Mouse (Mus musculus) macrophage (primary cell): ENCODE results near the gene Lmcd1. TPM values are rescaled to one million over a fixed set of nuclear protein-coding genes. Genes with fewer than 3 reads are reported as not detected.

Experiments used
- H3K27ac ChIP-seq: fragments of 350-480 bp; formaldehyde crosslinking; 2 replicates; pipeline ENCODE4 v1.9.0; 2021
- H3K36me3 ChIP-seq: fragments of 350-480 bp; formaldehyde crosslinking; 2 replicates; pipeline ENCODE4 v1.9.0; 2021; ENCODE audit errors: inconsistent target
- H3K4me3 ChIP-seq: fragments of 350-480 bp; formaldehyde crosslinking; 2 replicates; pipeline ENCODE4 v1.9.0; 2021; ENCODE audit errors: inconsistent target
- H3K79me2 ChIP-seq: fragments of 350-480 bp; formaldehyde crosslinking; 2 replicates; pipeline ENCODE4 v1.9.0; 2021; ENCODE audit errors: inconsistent target
- WGBS: methylation state at CpG from one replicate; pipeline ENCODE4 v1.1.7; 2026; ENCODE audit warnings: inconsistent platforms; ENCODE audit not compliant: missing documents; 5-methylcytosine and 5-hydroxymethylcytosine counted together
- polyA plus RNA-seq: library from polyadenylated mRNA; stranded (reverse); fragments of 250-400 nt; gene quantifications from 3 replicates; pipeline ENCODE4 v1.2.4, GENCODE M21; 2018; ENCODE audit warnings: inconsistent platforms

Lmcd1 gene
- polyA plus RNA-seq, 1 experiment from 2014 or later = not detected

DNA sequence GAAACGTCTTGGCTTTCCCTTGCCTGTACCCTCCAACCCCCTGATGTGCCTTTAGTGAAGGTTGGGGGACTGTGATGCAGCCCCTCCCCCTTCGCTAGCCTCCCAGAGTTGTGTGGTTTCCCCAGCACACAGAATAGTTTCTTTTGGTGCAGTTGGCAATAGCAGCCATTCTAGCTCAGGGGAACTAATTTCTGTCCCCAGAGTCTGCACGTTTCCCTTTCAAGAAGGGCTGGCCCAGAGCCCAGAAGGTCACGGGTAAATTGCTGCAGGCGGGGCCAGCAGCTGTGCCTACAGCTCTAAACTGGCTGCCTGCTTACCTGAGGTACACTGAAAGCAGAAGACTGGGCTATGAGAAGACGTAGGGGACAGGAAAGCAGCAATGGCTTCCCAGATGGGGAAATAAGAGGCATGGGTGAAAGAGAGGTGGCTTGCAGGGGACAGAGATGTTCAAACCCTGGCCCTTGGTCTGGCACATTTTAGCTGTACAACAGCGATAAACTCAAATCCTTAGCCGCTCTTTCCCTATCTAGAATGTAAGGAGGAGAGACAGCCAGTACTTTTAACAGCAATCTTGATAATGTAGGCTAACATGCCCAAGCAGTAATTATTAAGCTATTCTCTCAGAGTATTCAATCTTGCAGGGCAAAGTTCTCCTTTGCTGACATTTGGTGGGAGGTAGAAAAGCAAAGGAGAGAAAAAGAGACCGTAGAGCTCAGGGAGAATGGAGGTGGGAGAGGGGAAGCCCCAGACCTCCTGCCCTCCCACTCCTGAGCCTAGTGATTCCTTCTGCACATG is 900 bp downstream of the Lmcd1 start:
- Histone ChIP-seq H3K36me3 (no peaks in the 10 kb centered on the region), H3K27ac (no peak overlapping the region), H3K79me2 (no peaks in the 10 kb centered on the region), H3K4me3 (no peak overlapping the region)
- 30% methylated on average over 9 of the region's 9 CpGs for WGBS

DNA sequence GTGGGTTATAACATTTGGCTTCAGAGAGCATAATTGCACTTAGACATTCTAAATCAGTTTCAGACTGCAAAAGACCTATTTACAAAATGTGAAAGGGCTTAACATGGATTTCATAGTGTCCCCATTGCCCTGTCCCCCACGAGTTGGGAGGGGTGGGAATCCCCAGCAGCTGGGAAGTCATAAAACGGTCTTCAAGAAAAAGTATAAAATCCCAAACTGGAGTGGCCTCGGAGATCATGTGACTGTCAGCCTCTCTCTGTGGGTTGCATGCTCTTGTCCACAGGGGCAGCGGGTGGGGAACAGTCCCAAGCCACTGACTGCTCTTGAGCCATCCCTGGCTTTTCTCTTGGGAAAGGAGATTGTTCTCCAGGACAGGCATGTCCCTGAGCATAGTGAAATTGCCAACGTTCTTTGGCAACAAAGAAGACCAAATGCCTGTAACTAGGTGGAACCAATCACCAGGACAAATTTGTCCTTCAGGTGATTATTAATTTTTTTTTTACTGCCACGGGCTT is 2.2 kb downstream of the Lmcd1 start:
- Histone ChIP-seq H3K4me3 (no peak overlapping the region), H3K36me3 (no peaks in the 10 kb centered on the region), H3K79me2 (no peaks in the 10 kb centered on the region), H3K27ac (no peak overlapping the region)
- 76% methylated on average over 6 of the region's 6 CpGs for WGBS

DNA sequence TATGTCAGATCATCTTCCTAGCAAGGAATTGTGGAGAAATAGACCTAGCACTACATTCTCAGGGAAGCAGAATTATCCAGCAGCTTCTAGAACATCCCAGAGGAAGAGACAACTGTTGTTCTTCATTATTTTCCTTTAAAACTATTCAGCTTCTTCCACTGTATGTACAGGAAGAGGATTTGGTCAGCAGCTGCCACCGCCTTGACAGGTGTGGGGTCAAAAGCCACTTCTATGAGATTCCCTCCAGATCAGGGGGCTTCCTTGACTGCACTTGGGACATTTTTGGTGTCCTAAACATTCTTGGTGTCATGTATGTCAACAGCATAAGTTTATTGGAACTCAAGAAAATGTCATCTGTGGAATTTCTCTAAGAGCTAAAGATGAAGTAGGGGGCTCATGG is 5.2 kb downstream of the Lmcd1 start:
- H3K79me2 ChIP-seq = no peaks in the 10 kb centered on the region
- no peak overlapping the region for H3K4me3 ChIP-seq
- H3K27ac ChIP-seq = no peak overlapping the region
- WGBS = 94% methylated on average over 1 of the region's 1 CpGs
- no peaks in the 10 kb centered on the region for H3K36me3 ChIP-seq

DNA sequence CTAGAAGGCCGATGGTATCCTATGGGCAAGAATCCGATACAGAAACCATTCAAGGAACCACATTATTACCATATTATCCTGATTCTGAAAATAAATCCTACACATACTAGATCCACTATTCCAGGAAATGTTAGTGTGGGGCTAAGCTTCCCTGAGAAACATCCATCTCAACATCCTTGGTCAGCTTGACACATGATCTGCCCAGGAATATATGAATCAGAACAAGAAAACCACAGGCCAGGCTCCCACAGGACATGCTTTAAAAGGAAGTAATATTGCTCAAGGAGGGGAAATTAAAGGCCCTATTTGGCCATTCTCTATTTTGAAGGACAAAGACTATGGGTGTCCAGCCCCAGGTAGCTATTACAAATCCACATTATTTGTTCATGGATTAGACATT is 6.6 kb downstream of the Lmcd1 start:
- Histone ChIP-seq H3K79me2 (no peaks in the 10 kb centered on the region), H3K27ac (no peak overlapping the region), H3K36me3 (no peaks in the 10 kb centered on the region), H3K4me3 (no peak overlapping the region)
- 100% methylated on average over 2 of the region's 2 CpGs for WGBS

DNA sequence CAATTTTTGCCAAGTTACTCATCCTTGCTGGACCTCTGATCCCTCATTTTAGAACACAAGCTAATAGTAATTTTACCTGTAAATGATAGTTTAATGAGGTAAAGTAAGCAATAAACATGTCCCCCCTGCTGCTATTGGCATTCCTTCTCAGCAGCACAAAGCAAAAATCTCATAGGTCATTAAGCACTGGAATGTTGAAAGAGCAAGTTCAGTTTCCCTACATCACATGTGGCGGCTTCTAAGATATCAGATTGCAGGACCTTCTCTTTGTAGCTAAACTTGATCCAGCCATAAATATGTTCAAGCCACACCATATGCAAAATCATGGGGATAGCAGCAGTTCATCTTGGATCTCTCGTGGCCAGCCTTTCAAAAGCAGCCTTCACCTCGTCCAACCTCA is 7.4 kb downstream of the Lmcd1 start:
- WGBS = 86% methylated on average over 3 of the region's 3 CpGs
- H3K79me2 ChIP-seq = no peaks in the 10 kb centered on the region
- no peaks in the 10 kb centered on the region for H3K36me3 ChIP-seq

DNA sequence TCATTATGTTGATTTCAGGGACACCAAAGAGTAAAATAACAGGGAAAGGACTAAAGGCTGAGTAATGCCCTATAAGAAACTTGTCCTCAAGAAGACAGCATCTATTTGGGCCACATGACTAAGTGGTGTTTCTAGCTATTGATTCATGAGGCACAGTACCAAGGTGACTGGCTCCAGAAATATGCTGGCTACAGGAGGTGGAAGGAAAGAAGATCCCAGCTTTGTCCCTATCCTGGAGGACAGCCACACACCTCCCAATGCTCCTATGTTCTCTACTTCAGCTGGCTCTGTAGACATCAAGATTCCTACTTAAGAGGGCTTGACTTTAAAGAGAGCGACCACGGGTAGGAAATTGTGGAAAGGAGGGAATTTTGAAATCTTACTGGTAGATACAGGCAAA is 8.4 kb downstream of the Lmcd1 start:
- Histone ChIP-seq H3K79me2 (no peaks in the 10 kb centered on the region), H3K27ac (no peak overlapping the region), H3K36me3 (no peaks in the 10 kb centered on the region), H3K4me3 (no peak overlapping the region)
- WGBS = 89% methylated on average over 2 of the region's 2 CpGs

More for the DNA sequence above, 7.4 kb downstream of the Lmcd1 start:
- H3K27ac ChIP-seq = no peak overlapping the region
- H3K4me3 ChIP-seq = no peak overlapping the region

DNA sequence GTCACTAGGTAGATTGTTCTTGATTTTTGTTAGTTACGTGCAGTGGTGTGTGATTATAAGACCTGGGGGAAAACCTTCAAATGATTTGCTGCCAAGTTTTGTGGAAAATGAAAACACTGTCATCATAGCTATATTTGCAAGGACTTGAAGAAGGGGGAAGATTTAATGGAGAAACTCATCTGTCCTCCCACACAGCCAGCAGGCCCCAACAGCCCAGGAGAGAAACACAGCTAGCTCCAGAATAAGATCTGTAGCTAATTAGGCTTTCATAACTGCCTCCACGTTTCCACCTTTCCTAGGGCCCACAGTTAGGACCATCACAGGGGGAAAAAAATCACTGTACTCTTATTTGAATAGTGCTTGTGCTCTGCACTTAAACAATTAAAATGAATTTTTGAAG is 10.5 kb downstream of the Lmcd1 start:
- 90% methylated on average over 2 of the region's 2 CpGs for WGBS
- Histone ChIP-seq H3K27ac (no peak overlapping the region), H3K4me3 (no peak overlapping the region), H3K36me3 (no peaks in the 10 kb centered on the region), H3K79me2 (no peaks in the 10 kb centered on the region)

DNA sequence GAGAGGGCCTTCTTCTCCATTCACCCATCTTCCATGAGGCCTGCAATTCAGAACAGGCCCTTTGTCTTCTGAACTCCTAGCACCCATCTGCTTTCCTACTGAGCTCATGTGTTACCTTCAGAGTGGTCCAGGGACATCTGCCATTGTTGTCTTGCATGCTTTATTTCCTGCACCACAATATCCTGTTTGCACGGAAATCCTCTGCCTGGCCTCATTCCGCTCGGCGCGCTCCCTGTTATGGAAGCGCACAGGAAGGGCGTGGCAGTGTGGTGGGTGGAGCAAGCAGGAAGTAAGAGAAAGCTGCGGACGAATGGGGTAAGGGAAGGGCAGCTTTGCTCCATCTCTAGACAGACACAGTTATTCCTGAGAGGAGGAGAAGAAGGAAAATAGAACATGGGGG is 14.1 kb downstream of the Lmcd1 start:
- 88% methylated on average over 9 of the region's 9 CpGs for WGBS
- Histone ChIP-seq H3K4me3 (no peak overlapping the region), H3K36me3 (no peaks in the 10 kb centered on the region), H3K27ac (no peak overlapping the region), H3K79me2 (no peaks in the 10 kb centered on the region)

DNA sequence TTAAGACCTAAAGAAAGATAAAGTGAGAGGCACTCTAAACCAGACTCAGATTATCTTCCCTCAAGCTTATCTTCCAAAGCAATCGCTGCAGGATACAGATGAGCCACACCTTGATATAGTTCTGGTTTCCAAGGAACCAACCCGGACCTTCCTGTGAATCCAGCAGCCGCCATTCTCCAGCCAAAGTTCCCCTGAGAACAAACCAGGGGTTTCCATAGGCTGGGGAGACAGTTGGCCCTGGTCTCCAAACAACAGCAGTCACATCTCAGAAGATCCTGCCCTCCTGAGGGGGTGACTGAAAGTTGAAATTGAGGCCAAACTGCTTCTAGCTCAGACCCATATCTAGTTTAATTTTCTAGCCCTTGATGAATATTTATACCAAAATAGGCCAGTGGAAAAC is 14.7 kb downstream of the Lmcd1 start:
- WGBS = 82% methylated on average over 3 of the region's 3 CpGs
- H3K36me3 ChIP-seq = no peaks in the 10 kb centered on the region
- no peaks in the 10 kb centered on the region for H3K79me2 ChIP-seq
- no peak overlapping the region for H3K27ac ChIP-seq
- no peak overlapping the region for H3K4me3 ChIP-seq

DNA sequence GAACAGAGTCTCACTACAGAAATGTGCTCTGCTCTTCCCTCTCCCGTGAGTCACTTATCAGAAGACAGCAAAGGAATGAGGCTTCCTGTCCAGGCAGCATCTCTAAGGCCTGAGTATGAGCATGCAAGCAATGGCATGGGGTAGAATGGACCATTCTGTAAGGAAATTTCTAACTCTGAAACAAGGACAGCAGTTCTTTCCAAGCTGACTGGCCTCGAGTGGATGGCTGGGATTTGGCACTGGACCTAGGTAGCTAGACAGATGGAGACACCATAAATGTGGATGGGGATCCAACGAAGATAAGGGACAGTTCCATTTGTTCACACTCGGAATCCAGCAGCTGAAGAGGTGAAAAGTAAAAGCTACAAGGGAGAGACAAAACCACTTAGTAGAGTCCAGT is 17.6 kb downstream of the Lmcd1 start:
- Histone ChIP-seq H3K4me3 (no peak overlapping the region), H3K27ac (no peak overlapping the region), H3K36me3 (no peaks in the 10 kb centered on the region), H3K79me2 (no peaks in the 10 kb centered on the region)
- 81% methylated on average over 4 of the region's 4 CpGs for WGBS

DNA sequence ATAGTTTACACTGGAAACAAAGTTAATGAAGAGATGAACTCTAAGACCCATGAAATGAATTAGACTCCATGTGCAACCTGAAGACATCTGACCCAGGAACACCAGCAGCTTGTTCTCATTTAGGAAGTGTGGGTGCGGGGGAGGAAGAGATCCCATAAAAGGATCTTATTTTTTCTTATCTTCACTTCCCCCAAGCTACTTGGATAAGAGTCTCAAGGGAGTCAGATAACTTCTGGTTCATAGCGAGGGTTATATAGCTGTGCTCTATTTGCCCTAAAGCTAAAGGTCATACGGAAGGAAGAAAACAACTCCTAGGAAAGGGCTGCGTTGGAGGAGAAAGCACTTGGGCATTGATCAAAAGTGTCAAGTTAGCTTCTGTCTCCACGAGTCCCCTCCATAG is 19.8 kb downstream of the Lmcd1 start:
- 58% methylated on average over 5 of the region's 5 CpGs for WGBS
- H3K79me2 ChIP-seq = no peaks in the 10 kb centered on the region
- no peak overlapping the region for H3K27ac ChIP-seq
- H3K36me3 ChIP-seq = no peaks in the 10 kb centered on the region
- no peak overlapping the region for H3K4me3 ChIP-seq

DNA sequence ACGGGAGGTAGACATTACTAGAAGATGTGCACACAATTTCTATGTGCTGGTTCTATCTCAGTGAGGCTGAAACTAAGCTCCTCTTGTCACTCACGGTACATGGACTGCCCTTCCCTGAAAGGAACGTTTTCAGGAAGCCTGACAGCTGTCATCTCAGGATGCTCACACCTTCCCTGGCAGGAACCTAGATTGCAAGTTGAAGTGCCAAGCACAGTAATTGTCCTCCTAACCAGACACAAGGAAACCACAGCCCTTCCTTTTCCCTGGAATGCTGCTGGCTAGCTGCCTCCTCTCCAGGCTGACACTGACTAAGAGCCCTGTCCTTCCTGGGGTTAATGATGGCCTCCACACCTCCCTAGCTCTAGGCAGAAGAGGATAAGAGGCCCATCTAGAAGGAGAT is 21.7 kb downstream of the Lmcd1 start:
- no peaks in the 10 kb centered on the region for H3K36me3 ChIP-seq
- no peak overlapping the region for H3K4me3 ChIP-seq
- 73% methylated on average over 3 of the region's 3 CpGs for WGBS
- H3K79me2 ChIP-seq = no peaks in the 10 kb centered on the region
- H3K27ac ChIP-seq = no peak overlapping the region

DNA sequence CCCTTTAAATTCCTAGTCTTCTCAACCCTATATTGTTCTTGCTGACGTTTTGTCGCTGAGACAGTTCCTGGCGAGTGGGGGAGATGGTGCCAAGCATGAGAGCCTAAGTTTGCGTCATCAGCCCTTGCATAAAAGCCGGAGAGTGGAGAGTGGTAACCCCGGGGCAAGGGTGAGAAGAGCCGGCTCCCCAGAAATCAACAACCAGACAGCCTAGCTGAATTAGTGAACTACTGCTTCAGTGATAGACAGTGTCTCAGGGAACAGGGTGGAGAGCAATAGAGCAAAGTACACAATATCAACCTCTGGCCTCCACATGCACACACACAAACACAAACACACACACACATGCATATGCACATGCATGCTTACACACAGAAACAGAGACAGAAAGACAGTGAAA is 26.6 kb downstream of the Lmcd1 start:
- WGBS = 87% methylated on average over 7 of the region's 7 CpGs
- Histone ChIP-seq H3K4me3 (no peak overlapping the region), H3K79me2 (no peaks in the 10 kb centered on the region), H3K36me3 (no peaks in the 10 kb centered on the region), H3K27ac (no peak overlapping the region)

DNA sequence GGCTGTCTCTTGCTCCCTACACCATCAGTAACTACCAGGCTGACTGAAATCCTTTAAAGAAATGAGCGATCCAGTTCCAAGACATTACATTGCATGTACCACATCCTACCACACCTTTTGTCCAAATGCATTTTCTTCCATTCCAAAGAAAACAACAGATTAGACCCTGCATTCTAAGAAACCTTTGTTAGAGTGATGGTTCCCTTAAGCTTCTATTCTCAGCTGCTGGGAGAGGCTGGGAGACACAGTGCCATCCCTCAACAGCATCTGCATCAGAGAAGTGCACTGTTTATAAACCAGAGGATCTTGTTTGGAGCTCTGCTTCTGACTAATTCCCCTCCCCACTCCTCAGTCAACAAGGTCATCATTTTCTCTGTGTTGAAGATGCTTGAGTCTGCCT is 27.1 kb downstream of the Lmcd1 start:
- H3K27ac ChIP-seq = no peak overlapping the region
- 93% methylated on average over 1 of the region's 1 CpGs for WGBS
- H3K79me2 ChIP-seq = no peaks in the 10 kb centered on the region
- no peak overlapping the region for H3K4me3 ChIP-seq
- no peaks in the 10 kb centered on the region for H3K36me3 ChIP-seq

DNA sequence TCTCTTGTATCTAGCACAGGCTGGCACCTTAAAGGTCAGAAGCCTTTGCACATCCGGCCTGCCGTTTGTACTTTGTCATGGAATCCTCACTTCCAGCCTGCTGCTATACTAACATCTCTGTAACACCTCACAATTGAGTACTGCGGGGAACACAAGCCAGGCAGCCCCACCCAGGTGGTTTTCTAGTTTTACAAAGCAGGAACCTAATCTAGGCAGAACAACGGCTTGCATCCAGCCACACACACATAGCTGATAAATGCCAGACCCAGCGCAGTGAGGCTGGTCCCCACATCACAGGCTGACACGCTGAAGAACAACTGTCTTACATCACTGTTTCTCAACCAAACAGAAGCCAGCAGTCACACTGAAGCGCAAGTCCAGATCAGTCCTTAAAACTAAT is 28.7 kb downstream of the Lmcd1 start:
- Histone ChIP-seq H3K36me3 (no peaks in the 10 kb centered on the region), H3K79me2 (no peaks in the 10 kb centered on the region), H3K4me3 (no peak overlapping the region), H3K27ac (no peak overlapping the region)
- WGBS = 86% methylated on average over 7 of the region's 7 CpGs
